Mouse (Mus musculus) neural tube, embryonic 10.5 days (tissue): ENCODE results near the gene Chchd10.
"Not testable (repeated sequence)": the region's sequence is repeated elsewhere in the genome, so short reads cannot be mapped to it uniquely, and the experiment has no call there.

ENCODE experiments used
- DNase-seq: peaks from one replicate; pipeline ENCODE4 v3.0.0-alpha.2; 2017; ENCODE audit warnings: low spot score; ENCODE audit errors: extremely low spot score

Gene Chchd10

DNA sequence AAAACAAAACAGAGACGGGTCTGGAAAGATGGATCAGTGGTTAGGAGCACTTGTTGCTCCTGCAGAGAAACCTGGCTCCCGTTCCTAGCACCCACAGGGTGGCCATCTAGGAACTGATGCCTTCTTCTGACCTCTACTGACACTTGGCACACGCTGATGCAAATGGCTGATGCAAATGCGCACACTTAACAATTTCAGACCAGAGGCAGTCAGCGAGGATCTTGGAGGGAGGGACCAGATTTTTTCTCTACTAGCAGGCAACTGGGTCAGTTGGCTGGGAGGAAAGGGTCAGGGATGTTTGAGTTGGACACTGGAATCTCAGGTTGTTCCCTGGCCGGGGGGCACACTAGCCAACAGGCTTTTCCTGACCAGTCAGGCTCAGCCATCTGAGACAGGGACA is at the start of gene Chchd10:
Gene Chchd10 (plus strand): TSS at position 240 of the 400 bp plus-strand sequence.
- DNase-seq: no peak

DNA sequence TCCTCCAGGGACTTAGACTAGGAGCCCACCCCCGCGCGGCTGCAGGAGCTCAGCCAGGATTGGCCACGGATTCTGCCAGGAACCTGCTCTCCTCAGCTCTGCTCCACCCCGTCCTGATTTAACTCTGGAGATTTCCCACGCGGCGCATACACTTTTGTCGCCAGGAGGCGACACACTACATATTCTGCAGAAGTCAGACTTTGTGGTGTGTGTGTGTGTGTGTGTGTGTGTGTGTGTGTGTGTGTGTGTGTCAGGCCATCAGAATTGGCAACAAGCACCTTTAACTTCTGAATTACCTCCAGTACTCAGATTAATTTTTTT is 49.7 kb upstream of the Chchd10 start:
- peak; percentile 62 for DNase-seq

DNA sequence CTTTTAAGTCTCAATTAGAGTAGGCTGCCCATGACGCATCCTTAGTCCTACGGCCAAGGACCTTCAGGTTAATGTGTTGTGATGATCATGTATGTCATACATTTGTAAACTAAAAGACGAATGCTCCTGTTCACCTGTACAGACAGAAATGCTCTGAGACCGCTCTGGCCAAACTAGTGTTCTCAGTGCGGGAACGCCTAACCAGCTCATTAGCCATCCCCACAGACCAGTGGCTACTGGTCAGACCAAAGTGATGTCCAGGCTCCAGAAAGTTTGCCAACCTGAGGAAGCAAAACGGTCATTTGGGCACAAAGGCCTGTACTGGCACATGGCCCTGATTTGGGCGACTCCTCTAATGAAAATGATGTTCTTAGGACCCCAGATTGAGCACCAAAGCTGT is 48.2 kb upstream of the Chchd10 start:
- no peak for DNase-seq

DNA sequence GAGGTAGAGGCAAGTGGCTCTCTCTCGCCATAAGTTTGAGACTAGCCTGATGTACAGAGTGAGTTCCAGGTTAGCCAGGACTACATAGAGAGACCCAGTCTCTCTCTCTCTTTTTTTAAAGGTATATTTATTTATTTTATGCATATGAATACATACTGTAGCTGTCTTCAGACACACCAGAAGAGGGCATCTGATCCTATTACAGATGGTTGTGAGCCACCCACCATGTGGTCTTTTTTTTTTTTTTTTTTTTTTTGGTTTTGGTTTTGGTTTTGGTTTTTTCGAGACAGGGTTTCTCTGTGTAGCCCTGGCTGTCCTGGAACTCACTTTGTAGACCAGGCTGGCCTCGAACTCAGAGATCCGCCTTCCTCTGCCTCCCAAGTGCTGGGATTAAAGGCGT is 45.4 kb upstream of the Chchd10 start:
- DNase-seq: not testable (repeated sequence)

DNA sequence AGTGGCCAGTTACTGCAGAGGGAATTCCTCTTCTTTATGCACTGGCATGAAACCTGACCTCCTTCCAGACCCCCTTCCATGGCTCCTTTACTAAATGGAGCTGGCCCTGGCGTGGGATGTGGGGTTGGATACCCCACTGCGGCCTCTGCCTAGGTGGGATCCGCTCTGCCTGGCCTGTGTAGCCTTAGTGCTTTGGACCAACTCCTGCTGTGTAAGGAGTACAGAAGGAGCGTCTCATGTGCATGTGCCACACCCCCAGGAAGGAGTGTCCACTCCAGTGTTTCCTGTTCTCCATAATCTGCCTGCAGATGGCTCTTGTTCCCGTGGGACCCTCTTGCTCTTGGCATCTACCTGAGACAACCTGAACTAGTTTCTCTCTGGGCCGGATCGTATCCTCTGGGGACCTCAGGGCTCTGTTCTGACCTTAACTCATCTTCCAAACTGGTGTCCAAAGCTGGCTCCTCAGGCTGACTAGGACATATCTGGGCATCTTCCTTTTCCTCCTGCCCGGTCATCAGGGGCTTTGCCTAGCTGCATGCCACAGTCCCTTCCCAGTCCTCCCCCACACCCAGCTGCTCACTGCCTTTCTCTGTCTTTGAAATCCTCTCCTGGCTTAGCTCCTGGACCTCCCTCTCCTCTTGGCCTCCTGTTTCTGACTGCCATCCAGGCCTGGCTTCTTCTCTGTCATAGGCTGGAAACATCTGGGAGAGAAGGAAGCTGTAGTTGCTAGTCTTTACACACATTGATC is 43.4 kb upstream of the Chchd10 start:
- no peak for DNase-seq

DNA sequence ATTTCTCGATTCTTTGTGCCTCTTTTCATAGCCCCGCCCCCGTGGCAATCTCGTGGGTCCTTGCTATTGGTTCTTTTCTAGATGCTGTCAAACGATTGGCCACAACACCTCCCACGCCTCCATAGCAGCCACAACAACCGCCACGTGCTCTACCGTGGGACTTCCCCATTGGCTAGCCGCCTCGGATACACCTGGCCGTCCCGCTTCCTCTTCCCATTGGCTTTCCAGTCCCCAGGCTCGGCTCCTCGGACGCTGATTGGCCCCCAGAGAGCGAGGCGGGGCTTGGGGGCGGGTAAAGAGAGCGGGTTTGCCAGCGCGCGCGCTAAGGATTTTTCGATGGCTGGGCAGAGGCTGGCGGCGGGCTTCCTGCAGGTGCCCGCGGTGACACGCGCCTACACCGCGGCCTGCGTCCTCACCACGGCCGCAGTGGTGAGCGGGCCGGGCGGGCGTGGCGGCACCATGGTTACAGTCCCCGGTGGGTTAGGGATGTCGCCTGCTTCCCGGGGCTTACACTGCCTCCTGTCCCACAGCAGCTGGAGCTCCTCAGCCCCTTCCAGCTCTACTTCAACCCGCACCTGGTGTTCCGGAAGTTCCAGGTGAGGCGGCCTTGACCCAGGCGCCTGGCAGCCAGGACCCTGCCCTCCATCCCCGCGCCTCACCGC is 39.7 kb upstream of the Chchd10 start, which contains the start of gene Derl3:
Gene Derl3 (plus strand): TSS at position 325 of the 662 bp plus-strand sequence.
- DNase-seq: peak; percentile 94

DNA sequence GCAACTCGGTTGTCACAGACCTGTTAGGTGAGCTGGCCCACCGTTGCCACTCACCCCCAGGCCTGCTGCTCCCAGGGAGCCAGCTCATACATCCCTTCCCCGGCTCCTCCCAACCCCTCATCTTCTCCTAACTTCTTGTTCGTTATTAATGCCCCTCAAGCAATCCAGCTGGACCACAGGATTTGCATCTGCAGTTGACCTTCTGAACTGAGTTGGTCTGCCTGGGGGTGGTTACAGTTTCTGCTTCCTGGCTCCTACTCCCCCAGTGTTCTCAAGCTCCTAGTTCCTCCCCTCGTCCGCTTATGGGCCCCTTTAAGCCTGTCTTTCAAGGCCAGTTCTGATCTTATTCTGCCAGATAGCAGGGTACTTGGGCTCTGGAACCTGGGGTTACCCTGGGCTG is 38.3 kb upstream of the Chchd10 start:
- DNase-seq: no peak

DNA sequence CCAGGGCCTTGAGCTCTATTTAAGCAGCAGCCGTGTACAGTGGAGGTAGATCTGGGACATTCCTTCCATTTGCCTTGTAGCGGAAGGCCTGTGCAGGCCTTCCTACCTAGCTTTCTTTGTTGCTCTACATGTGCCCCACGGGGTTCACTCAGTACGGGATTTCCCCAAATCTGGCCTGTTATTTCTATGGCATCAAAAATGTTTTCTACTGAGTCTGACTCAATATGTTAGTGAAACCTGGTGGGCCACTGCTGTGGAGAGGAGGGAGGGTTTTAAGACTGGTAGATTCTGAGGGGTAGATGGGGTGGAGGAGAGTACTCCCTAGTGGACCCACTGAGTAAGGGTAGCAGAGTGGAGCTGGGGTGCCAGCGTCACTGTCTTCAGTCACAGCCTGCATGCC is 37.2 kb upstream of the Chchd10 start:
- no peak for DNase-seq

DNA sequence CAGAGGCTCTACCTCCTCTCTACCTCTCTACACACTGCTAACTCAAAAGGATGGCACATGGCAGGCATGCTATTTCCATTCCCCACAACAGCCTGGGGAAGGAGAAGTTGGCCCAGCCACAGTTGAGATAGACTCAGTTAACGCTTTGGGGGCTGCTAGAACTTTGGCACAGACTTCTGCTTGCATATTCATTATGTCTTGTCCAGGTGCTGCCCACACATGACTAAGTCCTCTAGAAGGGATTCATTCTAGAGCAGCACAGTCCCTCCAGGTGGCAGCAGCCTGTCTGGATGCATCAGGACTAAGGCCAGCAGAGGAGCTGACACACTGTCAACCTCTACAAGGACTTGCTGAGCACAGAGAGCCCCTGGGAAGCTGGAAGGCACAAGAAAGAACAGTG is 36.7 kb upstream of the Chchd10 start:
- DNase-seq: no peak

DNA sequence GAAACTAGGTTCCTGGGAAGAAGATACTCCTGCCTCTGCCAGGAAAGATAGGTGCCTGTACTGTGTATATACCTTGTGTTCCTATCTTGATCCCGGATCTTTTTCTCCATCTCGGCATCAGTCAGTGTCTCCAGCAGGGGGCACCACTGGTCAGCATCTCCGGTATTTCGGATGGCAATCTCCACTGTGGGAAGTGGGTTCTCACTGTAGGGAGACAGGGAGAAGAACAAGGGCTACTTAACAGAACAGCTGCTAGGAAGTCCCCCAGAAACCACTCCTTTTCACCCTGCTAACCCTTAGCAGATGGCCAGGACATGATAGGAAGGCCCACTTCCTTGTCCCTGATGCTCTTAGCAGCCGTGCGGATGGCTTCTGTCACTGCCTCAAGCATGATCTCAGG is 35.6 kb upstream of the Chchd10 start:
- DNase-seq: peak; percentile 80

DNA sequence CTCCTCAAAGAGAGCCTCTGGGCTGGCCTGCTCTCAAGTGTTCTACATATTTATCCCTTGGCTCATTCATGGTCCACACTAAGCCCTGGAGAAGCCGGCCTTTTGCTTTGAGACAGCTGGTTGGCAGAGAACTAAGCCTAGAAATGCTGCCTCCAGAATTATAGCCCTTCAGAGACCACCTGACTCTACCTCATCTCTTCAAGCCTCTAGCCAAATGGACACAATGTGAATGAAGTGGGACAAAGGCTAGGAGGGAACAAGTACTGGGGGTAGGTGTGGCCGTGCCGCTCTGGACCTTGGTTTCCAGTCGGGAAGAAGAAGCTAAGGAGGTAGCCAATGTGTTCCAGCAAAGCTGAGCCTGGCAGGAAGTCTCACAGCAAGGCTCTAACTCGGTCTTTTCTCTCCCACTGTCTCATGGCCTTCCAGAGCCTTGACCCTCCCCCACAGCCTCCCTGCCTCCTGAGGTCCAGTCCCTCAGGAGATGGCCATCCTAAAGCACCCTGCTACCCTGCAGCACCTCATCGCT is 34.8 kb upstream of the Chchd10 start:
- DNase-seq: no peak

DNA sequence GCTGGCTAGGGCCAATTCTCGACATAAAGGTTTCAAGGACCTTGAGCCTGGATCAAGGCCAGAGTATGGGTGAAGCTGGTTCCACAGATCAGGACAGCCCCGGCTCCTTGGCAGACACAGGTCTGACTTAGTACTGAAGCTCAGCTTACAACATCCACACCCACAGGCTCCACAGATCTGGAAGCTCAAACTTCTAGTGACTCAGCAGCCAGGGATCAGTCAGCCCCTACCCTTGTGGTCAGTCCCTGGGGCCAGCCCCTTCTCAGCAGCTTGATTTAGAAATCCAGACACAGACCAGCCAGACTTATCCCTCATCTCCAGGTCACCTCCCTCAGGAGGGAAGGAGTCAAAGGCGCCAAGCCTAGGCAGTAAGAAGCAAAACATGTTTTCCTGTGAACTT is 34.1 kb upstream of the Chchd10 start:
- DNase-seq: no peak

DNA sequence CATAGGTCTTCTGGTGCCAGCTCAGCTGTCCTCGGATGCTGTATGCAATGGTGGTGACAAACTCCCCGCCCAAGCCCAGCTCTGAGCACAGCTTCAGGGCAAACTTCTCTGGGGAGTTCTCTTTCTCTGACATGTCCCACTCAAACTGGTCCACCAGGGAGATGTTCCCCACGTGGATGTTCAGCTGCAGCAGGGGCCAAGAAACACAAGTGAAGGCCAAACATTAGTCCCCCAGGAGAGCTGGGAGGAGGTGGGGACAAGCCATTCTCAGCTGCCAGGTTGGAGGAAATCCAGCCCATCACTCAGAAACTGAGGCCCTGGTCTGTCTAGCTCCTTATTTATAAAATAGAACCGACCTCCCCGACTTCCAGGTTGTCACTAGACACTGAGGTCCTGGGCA is 28.5 kb upstream of the Chchd10 start:
- DNase-seq: no peak

DNA sequence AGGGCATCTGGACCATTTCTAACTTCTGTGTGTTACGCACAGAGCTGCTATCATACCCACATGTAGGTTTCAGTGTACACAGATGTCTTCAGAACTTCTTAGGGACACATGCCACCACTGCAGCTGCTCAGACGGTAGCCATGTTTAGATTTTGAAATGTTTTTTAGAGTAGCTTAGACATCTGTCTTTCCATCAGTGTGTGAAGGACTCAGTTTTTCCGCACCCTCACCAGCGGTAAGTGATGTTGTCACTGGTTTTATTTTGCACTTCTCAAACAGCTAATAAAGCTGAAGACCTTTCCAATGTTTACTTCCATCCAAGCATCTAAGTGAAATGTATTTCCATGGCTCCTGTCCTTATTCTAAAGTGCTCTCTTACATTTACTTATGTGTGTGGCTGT is 26.0 kb upstream of the Chchd10 start:
- DNase-seq: no peak

DNA sequence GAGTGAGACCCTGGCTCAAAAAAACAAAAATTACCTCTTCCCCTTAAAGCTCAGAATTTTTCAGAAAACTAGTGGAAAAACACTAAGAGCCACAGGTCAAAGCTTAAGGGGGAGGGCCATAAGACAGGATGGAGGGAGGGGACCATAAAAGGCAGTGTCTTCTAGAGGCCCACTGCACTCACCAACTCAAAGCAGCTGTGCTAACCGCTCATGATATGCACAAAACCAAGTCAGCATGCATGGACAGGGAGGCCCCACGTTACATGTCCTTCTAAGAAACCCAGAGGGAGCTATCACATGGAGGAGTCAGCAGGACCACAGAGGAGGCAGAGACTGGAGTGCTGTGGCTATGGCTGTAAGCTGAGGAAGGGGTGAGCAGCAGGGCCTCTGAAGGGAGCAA is 22.2 kb upstream of the Chchd10 start:
- DNase-seq: no peak

DNA sequence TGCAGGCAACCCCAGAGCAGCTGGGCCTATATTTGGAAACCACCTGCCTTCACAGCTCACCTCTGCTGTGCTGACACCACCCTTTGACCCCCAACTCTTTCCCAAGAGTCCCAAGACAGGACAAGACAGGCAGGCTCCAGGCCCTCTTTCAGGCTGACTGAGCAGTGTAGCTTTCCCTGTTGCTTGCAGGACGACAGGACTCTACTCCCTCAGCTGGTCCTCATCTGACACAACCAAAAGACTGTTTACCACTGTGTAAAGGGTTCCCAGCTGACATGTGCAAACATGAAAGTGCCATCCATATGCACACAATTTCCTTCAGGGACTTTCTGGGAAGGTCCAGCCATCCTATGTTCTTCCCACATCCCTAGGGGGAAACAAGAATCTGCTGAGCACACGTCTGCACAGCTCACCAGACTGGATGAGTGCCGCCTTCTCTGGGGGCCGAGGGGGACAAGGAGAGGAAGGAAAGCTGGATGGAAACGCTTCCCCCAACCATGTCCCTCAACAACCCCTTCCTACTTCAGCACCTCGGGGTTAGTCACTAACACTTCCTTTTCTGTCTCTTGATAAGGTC is 19.8 kb upstream of the Chchd10 start:
- DNase-seq: no peak

DNA sequence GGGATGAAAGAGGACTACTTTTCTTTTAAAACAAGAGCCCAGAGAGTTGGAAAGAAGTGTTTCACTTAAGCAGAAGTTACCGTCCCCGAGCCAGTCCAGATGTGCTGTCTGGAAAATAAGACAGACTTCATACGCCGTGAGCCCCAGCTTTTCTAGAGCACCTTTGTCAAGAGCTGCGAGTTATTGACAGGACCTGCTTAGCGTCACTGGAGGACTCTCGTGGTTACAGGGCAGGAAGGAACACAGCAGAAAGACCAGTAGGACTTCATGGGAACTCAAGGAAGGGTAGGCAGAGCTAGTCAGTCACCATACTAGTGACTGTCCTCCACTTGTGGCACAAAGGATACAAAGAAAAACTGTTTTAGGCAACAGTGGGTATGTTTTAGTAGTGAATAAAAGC is 17.4 kb upstream of the Chchd10 start:
- no peak for DNase-seq

DNA sequence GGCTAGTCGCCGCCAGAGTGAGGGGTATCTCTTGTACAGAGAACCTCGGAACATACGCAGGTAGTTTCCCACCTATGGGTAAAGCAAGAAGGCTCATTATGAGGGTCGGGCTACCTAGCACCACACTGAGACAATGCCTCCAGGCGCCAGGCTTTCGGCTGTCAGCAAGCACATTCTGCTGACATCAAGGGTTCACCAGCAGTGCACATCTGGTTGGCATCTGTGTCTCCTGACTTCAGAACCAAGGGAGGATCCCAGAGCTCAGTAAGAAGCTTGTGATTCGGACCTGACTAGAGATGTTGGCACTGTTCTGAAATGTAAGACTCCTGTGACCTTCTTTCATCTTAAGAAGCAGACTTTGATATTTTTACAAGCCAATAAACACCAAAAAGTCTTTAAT is 16.1 kb upstream of the Chchd10 start:
- no peak for DNase-seq

DNA sequence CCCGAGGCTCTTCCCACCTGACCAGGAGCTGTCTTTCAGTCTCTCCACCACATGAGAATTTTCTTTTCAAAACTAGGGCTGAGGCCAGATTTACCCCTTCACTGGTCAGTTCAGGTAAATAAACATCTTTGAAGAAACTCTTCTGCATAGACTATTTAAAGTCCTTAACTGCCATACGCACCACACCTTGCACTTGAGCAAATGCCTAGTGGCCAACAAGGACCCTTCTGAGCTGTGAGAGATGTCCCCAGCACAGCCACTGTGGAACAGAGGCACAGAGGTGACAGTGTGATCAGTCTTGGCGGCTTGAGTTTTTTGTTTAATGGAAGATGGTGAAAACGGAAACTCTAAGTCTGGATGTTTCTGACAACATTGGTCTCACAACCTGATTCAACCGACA is 13.9 kb upstream of the Chchd10 start:
- DNase-seq: no peak

DNA sequence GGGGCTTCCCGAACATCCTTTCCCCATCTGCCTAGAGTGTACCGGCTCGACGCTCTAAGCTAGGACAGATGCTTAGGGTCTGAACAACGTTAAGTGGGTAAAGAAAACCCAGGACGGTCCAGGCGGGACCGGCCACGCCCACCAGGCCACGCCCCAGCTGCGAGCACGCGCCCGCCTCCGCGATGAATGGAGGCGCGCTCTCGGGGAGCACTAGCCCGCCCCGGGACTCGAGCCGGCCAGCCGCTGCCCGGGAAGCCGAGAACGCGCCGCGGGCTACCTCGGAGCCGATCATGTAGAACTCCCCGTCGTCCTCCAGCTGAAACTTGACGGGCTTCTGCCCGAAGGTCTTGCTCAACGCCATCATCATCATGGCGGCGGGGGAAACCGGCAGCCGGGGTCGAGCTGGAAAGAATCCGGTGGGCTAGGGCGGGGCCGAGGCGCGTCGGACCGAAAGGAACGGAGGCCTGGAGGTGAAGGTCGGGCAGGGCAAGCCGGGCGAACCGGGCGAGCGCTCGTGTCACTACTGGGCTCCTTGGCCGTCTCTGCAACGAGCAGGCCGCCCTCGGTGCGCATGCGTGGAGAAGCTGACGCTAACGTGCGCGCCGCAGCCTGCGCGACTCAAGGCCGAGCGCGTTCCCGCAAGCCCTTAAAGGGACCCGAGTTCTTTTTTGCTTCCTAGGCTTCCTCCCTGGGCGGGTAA is 11.8 kb upstream of the Chchd10 start, which contains the start of gene Smarcb1:
Gene Smarcb1 (minus strand): TSS at position 592 of the 700 bp plus-strand sequence.
- peak; percentile 96 for DNase-seq

DNA sequence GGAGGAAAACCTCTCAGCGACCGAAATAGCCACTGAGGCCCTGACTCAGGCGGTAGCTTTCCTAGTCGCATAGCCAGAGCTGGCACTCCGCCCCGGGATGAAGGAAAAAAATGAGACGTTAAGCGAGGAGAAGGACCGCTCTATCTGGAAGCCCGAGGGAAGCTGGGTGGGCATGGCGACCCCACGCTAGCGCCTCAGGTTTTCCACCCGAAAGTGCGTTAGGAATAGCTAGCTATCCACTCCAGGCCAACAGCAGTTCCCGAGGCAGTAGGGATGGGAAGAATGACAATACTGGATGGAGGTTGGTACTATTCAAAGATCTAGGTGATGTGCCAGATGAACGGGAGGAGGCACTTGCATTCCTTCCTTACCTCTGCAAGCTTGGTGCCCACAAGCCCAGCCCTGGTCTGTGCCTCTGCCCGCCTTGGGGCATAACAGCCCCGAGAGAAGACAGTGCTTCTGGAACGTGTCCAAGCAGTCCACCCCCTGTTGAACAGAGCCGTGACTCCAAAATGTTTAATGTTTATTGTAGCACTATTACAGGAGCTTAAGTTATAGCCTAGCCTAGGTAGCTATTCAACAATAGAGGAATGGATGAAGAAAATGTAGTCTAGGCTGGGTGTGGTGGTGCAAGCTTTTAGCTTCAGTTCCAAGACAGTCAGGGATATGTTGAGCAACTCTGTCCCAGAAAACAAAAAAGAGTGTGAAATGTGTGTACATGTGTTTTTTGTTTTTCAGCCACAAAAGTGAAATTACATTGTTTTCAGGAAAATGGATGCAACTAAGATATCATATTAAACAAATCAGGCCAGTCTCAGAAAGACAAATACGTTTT is 11.0 kb upstream of the Chchd10 start:
- no peak for DNase-seq
